Mouse (Mus musculus): ENCODE results near the gene Scnn1a. TPM values are rescaled to one million over a fixed set of nuclear protein-coding genes. Genes with fewer than 3 reads are reported as not detected.

The Scnn1a gene
- polyA plus RNA-seq, 1 experiment from 2014 or later: 0.55 TPM

DNA sequence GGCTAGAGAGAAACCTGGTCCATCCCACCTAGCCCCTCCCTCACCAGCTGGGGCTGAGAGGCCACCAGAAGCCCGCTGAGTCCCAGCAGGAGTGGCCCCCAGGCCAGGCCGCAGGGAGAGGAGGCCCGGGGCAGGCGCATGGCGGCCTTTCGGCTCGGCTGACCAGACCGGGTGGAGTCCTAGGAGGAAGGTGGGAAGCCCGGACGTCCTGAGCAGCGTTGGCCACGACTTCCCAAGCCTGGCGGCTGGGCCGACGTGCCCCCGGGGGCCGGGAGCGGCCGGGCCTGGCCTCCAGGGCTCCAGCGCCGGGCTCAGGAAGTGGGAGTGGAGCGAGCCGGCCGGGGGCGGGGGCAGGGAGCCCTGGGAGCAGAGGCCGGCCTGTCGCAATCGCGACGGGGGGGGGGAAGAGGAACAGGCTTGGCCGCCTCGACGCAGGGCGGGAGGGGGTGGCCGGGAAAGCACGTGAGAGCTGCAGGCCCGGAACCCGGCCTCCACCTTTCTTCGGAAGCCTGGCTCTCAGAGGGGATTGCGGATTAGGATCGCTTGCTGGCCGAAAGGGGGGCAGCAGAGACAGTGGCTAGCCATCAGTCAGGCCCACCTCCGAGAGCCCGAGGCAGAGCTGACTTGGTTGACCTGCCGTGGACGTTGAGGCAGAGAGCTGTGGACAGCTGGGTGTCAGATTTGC lies 6.8 kb upstream of the Scnn1a start, which contains the start of gene Ltbr:
Ltbr (minus strand) TSS at position 340 of the 685 bp plus-strand sequence.
- H3K27me3 ChIP-seq (replicated peaks; ENCODE audit: control insufficient read depth, insufficient read depth, low read length): no peaks in the 10 kb centered on the region
- no peaks in the 10 kb centered on the region; the same call in none of the 2 replicates for H3K36me3 ChIP-seq (ENCODE audit: control insufficient read depth, insufficient read depth, low read length)
- H3K27ac ChIP-seq (ENCODE audit: low read depth, low read length): peak within 1 kb of the TSS; percentile 62
- H3K9me3 ChIP-seq (ENCODE audit: control insufficient read depth, low read length): no peaks in the 10 kb centered on the region
- ATAC-seq (replicated peaks; ENCODE audit: low FRiP score): peak; percentile 77
- peak within 1 kb of the TSS; percentile 72 for H3K9ac ChIP-seq (ENCODE audit: low read depth, low read length)
- H3K4me2 ChIP-seq: peak within 1 kb of the TSS; percentile 77
- DNase-seq (ENCODE audit: low spot score): peak; percentile 81
- under 1% methylated on average over 34 of the region's 46 CpGs for WGBS
- H3K4me1 ChIP-seq (replicated peaks; ENCODE audit: control insufficient read depth, insufficient read depth, low read length): peaks cover 16% of the 10 kb centered on the region
- peak within 1 kb of the TSS; percentile 60 for H3K4me3 ChIP-seq (ENCODE audit: low read depth, low read length)

DNA sequence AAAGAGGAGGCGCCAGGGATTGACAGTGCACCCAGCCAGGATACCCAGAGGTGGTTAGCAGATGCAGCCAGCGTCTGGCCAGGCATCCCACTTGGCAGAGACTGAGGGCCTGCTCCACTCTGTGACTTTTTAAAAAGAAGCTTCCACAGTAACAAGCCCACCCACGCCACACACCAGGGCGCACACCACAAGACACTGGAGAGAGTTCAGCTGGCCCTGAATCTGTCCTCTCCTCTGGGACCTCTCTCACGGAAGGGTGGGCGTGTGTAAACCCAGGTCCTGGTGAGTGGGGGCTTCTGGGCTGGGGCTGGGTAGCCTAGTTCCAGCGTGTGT lies 6.3 kb upstream of the Scnn1a start:
- peak overlapping the region; percentile 72 for H3K9ac ChIP-seq (ENCODE audit: low read depth, low read length)
- peaks cover 15% of the 10 kb centered on the region for H3K4me1 ChIP-seq (replicated peaks; ENCODE audit: control insufficient read depth, insufficient read depth, low read length)
- ATAC-seq (replicated peaks; ENCODE audit: low FRiP score) (peak; percentile 21), DNase-seq (ENCODE audit: low spot score) (no peak)
- no peaks in the 10 kb centered on the region; the same call in 1 of the 2 replicates for H3K36me3 ChIP-seq (ENCODE audit: control insufficient read depth, insufficient read depth, low read length)
- no peaks in the 10 kb centered on the region for H3K9me3 ChIP-seq (ENCODE audit: control insufficient read depth, low read length)
- H3K4me3 ChIP-seq (ENCODE audit: low read depth, low read length): peak overlapping the region; percentile 60
- WGBS: 58% methylated on average over 7 of the region's 7 CpGs
- H3K27me3 ChIP-seq (replicated peaks; ENCODE audit: control insufficient read depth, insufficient read depth, low read length): no peaks in the 10 kb centered on the region
- peak overlapping the region; percentile 62; the same call in 1 of the 2 replicates for H3K27ac ChIP-seq (ENCODE audit: low read depth, low read length)
- peak overlapping the region; percentile 77 for H3K4me2 ChIP-seq

DNA sequence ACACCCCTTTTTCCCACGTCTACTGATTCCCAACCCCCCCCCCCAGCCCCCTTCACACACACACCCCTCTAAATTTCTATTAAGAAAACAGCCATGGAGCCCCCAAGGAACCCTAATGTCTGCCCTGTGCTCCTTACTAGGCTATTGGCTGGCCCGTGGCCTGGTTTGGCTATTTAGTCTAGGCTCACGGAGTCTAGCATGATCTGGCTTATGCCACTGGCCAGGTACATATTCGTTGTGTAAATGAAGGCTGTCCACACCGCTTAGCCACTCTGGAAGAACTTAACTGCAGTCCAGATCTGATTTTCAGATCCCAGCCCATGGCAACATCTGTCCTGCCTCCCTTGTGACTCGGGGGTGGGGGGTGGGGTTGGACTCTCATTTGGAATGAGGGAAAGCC lies 5.7 kb upstream of the Scnn1a start:
- Histone ChIP-seq H3K4me2 (no peak overlapping the region), H3K4me3 (ENCODE audit: low read depth, low read length) (no peak overlapping the region), H3K27ac (ENCODE audit: low read depth, low read length) (no peak overlapping the region), H3K27me3 (replicated peaks; ENCODE audit: control insufficient read depth, insufficient read depth, low read length) (no peaks in the 10 kb centered on the region), H3K4me1 (replicated peaks; ENCODE audit: control insufficient read depth, insufficient read depth, low read length) (peaks cover 15% of the 10 kb centered on the region), H3K9me3 (ENCODE audit: control insufficient read depth, low read length) (no peaks in the 10 kb centered on the region), H3K36me3 (ENCODE audit: control insufficient read depth, insufficient read depth, low read length) (no peaks in the 10 kb centered on the region; the same call in 1 of the 2 replicates), H3K9ac (ENCODE audit: low read depth, low read length) (no peak overlapping the region)
- WGBS: 72% methylated on average over 6 of the region's 6 CpGs
- no peak for ATAC-seq (replicated peaks; ENCODE audit: low FRiP score)
- DNase-seq (ENCODE audit: low spot score): no peak

DNA sequence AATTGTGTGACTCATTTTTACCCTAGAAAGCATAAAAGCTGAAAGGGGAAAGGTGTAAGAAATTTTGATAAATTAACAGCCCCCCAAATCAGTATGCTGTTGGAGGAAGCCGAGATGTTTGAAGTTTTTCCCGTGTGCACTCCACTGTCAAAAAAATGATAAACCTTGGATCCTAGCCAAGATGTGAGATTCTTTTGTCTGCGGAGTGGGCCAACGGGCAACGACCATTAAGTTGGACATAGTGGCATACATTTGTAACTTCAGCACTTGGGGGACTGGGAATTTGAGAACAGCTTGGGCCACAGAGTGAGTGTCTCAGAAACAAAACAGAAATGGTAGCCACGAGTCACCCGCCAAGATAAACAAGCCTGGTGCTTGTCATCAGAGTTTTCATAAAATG lies 3.4 kb upstream of the Scnn1a start:
- Histone ChIP-seq H3K4me2 (no peak overlapping the region), H3K9me3 (ENCODE audit: control insufficient read depth, low read length) (no peaks in the 10 kb centered on the region), H3K27ac (ENCODE audit: low read depth, low read length) (no peak overlapping the region), H3K4me1 (replicated peaks; ENCODE audit: control insufficient read depth, insufficient read depth, low read length) (peaks cover 18% of the 10 kb centered on the region), H3K36me3 (ENCODE audit: control insufficient read depth, insufficient read depth, low read length) (no peaks in the 10 kb centered on the region), H3K27me3 (replicated peaks; ENCODE audit: control insufficient read depth, insufficient read depth, low read length) (peaks cover 20% of the 10 kb centered on the region), H3K4me3 (ENCODE audit: low read depth, low read length) (no peak overlapping the region), H3K9ac (ENCODE audit: low read depth, low read length) (no peak overlapping the region)
- DNase-seq (ENCODE audit: low spot score) (no peak), ATAC-seq (replicated peaks; ENCODE audit: low FRiP score) (no peak)
- WGBS: 73% methylated on average over 7 of the region's 7 CpGs

DNA sequence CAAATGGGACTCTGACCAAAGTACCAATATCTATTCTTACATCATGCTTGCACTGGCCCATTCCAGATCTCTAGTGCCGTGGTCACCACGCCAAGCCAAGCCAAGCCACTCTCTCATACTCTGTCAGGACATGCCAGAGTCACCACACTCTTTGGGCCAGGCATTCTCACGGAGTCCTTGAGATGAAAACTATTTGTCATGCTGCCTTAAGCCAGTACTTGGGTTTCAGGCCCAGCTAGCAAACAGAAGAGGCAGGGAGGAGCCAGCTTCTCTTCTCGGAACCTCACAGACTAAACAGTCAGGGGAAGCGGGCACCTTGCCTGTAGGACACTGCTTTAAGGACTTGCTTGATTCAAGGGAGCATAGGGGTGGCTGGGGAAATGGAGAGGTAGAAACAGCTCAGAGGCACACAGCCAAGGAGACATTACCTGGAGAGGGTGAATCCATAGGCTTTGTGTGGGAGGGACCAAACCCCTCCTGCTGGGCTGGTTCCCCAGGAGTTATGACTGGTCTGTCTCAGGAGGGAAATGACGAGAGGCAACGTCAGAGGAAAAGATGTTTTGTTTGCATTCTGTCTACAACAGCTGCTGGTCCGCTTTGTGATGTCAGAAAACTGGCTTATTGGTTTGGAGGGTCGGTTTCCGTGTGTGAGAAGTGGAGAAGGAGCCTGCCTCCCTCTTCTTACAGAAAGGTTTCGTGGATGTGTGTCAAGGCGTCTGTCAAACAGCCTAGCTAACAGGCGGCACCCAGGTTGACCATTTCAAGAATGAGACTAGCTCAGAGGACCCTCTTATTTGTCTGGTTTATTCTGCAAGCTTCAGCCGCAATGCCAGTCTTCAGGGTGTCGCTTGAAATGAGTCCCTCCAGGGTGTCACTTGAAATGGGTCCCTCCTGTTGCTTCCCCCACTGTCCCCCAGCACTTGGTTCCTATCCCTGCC lies 1.2 kb upstream of the Scnn1a start:
- ATAC-seq (replicated peaks; ENCODE audit: low FRiP score) (no peak), DNase-seq (ENCODE audit: low spot score) (no peak)
- Histone ChIP-seq H3K4me1 (replicated peaks; ENCODE audit: control insufficient read depth, insufficient read depth, low read length) (0 out of 2 replicates have a peak, but pooled peaks cover 3% of the 10 kb centered on the region), H3K9me3 (ENCODE audit: control insufficient read depth, low read length) (no peaks in the 10 kb centered on the region), H3K27me3 (replicated peaks; ENCODE audit: control insufficient read depth, insufficient read depth, low read length) (peaks cover 32% of the 10 kb centered on the region), H3K4me3 (ENCODE audit: low read depth, low read length) (no peak overlapping the region), H3K9ac (ENCODE audit: low read depth, low read length) (no peak overlapping the region), H3K27ac (ENCODE audit: low read depth, low read length) (no peak overlapping the region), H3K4me2 (no peak overlapping the region), H3K36me3 (ENCODE audit: control insufficient read depth, insufficient read depth, low read length) (no peaks in the 10 kb centered on the region)
- 63% methylated on average over 15 of the region's 15 CpGs for WGBS

DNA sequence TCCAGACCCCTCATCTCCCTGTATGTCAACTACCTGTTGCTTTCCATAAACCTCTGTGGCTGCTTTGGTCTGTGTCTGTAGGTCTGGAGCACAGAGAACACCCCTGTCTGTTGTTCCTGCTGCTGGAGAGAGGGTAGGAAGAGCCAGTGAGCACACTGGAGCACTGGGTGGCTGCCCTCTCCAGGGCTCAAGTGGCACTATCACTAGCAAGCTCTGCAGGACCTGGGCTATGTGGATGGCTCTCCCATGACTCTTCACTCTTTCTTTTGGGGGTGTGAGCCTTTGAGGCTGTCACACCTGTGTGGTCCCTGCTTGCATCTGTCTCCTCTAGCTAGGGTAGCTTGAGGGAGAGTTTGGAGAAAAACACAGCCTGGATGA lies 551 bp upstream of the Scnn1a start:
- H3K4me2 ChIP-seq: no peak overlapping the region
- peaks cover 32% of the 10 kb centered on the region for H3K27me3 ChIP-seq (replicated peaks; ENCODE audit: control insufficient read depth, insufficient read depth, low read length)
- no peak overlapping the region for H3K27ac ChIP-seq (ENCODE audit: low read depth, low read length)
- no peak overlapping the region for H3K9ac ChIP-seq (ENCODE audit: low read depth, low read length)
- no peak for DNase-seq (ENCODE audit: low spot score)
- 0 out of 2 replicates have a peak, but pooled peaks cover 3% of the 10 kb centered on the region for H3K4me1 ChIP-seq (replicated peaks; ENCODE audit: control insufficient read depth, insufficient read depth, low read length)
- no peaks in the 10 kb centered on the region for H3K36me3 ChIP-seq (ENCODE audit: control insufficient read depth, insufficient read depth, low read length)
- no peak for ATAC-seq (replicated peaks; ENCODE audit: low FRiP score)
- no peak overlapping the region for H3K4me3 ChIP-seq (ENCODE audit: low read depth, low read length)
- H3K9me3 ChIP-seq (ENCODE audit: control insufficient read depth, low read length): no peaks in the 10 kb centered on the region

DNA sequence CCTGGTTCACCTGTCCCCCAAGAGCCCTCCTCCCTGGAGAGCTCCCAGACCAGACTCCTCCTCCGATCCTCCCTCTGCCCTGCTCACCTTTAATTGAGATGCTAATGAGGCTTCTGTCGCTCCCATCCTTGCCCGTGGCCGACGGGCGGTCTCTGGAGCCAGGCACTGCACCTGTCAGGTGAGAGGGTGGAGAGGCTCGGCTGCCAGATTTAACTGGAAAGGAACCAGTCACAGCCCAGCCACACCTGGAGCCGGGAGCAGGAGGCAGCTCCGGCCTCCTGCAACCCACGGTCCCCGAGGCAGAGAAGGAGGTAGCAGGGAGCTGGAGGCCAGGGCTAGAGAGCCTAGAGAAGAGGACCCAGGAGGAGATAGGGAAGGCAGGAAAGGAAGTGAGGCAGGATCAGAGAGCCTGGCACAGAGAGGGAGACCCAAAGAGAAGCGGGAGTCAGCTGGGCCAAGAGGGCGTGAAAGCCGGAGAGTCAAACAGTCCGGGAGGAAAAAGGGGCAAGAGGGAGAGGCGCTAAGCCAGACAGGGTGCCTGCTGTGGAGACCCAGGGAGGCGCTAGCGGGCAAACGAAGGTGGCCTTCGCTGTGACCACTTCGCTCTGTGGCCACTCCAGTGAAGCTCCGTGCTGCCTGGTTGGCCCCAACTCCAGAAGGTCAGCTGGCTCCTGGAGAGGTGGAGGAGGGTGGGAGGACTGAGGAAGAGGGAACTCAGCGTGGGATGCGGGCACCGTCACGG lies 826 bp downstream of the Scnn1a start:
- Histone ChIP-seq H3K9ac (ENCODE audit: low read depth, low read length) (no peak overlapping the region), H3K4me1 (replicated peaks; ENCODE audit: control insufficient read depth, insufficient read depth, low read length) (0 out of 2 replicates have a peak, but pooled peaks cover 3% of the 10 kb centered on the region), H3K4me2 (no peak overlapping the region), H3K4me3 (ENCODE audit: low read depth, low read length) (0 out of 2 replicates have a peak overlapping the region, but pooled peaks have one; percentile 10), H3K27me3 (replicated peaks; ENCODE audit: control insufficient read depth, insufficient read depth, low read length) (peaks cover 32% of the 10 kb centered on the region), H3K27ac (ENCODE audit: low read depth, low read length) (no peak overlapping the region), H3K36me3 (ENCODE audit: control insufficient read depth, insufficient read depth, low read length) (no peaks in the 10 kb centered on the region), H3K9me3 (ENCODE audit: control insufficient read depth, low read length) (no peaks in the 10 kb centered on the region)
- ATAC-seq (replicated peaks; ENCODE audit: low FRiP score) (no peak), DNase-seq (ENCODE audit: low spot score) (no peak)
- 11% methylated on average over 26 of the region's 26 CpGs for WGBS

DNA sequence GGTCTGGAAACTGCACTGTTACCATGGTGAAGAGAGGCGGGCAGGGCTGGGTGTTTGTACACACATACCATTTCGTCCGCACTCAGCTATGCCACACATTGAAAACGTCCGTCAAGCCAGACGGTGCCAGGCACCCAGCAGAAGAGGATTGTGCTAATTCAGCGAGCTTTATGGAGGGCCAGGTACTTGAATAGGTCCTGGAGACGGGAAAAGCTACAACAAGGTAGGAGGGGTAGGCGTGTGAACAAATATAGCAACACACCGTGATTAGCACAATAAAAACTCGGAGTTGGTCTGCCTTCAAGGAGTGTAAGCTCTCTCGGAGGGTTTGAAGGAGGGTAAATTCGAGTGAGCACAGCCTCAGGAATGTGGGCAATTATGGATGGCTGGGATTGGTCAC lies 2.3 kb downstream of the Scnn1a start:
- Histone ChIP-seq H3K4me2 (no peak overlapping the region), H3K4me3 (ENCODE audit: low read depth, low read length) (no peak overlapping the region), H3K4me1 (replicated peaks; ENCODE audit: control insufficient read depth, insufficient read depth, low read length) (0 out of 2 replicates have a peak, but pooled peaks cover 3% of the 10 kb centered on the region), H3K27ac (ENCODE audit: low read depth, low read length) (no peak overlapping the region), H3K36me3 (ENCODE audit: control insufficient read depth, insufficient read depth, low read length) (no peaks in the 10 kb centered on the region), H3K9ac (ENCODE audit: low read depth, low read length) (no peak overlapping the region), H3K9me3 (ENCODE audit: control insufficient read depth, low read length) (no peaks in the 10 kb centered on the region), H3K27me3 (replicated peaks; ENCODE audit: control insufficient read depth, insufficient read depth, low read length) (peaks cover 32% of the 10 kb centered on the region)
- ATAC-seq (replicated peaks; ENCODE audit: low FRiP score): no peak
- 62% methylated on average over 13 of the region's 13 CpGs for WGBS
- no peak for DNase-seq (ENCODE audit: low spot score)
